Mouse (Mus musculus) heart, postnatal 25 days (tissue): ENCODE measurements around the gene Ginm1. TPM values are rescaled to one million over a fixed set of nuclear protein-coding genes. Genes with fewer than 3 reads are reported as not detected.
A peak's percentile ranks its signal among the peaks of the same experiment; 100 is the strongest.

Source experiments
- DNase-seq: peaks from one replicate; pipeline ENCODE4 v3.0.0; 2022; ENCODE audit warnings: low spot score
- intact Hi-C: fragments of 180-260 bp; cut with DNase I; formaldehyde crosslinking; loops from one replicate; pipeline ENCODE4 v1.15.1; 2025
- total RNA-seq, 2 experiments: library from RNA; stranded (reverse); gene quantifications; 2 replicates each; pipeline ENCODE4 v1.2.3; 2021

The Ginm1 gene
- 100 to 1,000 TPM; 111 to 113 TPM for total RNA-seq

- intact Hi-C loops, result no loop called here
- peak; percentile 78 for DNase-seq
These were observed at the start of gene Ginm1, which contains the start of gene Ppil4 for GRCm38 (mm10) chr10:7792751-7793385. Gene Ginm1, minus strand, starts transcription at chr10:7792824. Gene Ppil4, plus strand, starts transcription at chr10:7792891.

- peak; percentile 67 for DNase-seq
- intact Hi-C loops, result no loop called here
These were observed 49.0 kb upstream of the Ginm1 start for GRCm38 (mm10) chr10:7841571-7842080.

- intact Hi-C loops, result no loop called here
- no peak for DNase-seq
These were observed 48.2 kb upstream of the Ginm1 start for GRCm38 (mm10) chr10:7840785-7841184.

GRCm38 (mm10) chr10:7840353-7840733, 47.7 kb upstream of the Ginm1 start:
- no peak for DNase-seq
- intact Hi-C loops, result no loop called here

- intact Hi-C loops, result no loop called here
- no peak for DNase-seq
These were observed 47.1 kb upstream of the Ginm1 start for GRCm38 (mm10) chr10:7839551-7840352.

- intact Hi-C loops, result no loop called here
- DNase-seq, result no peak
These were observed 46.3 kb upstream of the Ginm1 start for GRCm38 (mm10) chr10:7838874-7839421.

DNA sequence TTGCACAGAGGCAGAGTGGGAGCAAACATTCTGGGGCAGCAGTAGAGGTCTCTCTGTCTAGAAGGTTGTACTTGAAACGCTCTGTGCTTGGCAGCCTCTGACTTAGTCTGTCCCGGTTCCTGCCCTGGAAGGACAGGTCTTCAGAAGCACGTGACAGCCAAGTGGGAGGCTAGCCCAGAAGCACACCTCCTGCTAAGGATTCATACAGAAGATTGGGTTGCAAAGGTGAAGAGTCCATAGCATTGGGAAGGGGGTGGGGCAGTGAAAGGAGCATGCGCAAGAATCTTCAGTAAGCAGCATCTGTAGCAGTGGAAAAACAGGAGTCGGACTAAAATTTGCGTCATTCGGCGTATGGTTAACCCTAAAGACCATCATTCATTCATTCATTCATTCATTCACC, 45.4 kb upstream of the Ginm1 start:
- DNase-seq, result no peak
- intact Hi-C loops, result no loop called here

DNA sequence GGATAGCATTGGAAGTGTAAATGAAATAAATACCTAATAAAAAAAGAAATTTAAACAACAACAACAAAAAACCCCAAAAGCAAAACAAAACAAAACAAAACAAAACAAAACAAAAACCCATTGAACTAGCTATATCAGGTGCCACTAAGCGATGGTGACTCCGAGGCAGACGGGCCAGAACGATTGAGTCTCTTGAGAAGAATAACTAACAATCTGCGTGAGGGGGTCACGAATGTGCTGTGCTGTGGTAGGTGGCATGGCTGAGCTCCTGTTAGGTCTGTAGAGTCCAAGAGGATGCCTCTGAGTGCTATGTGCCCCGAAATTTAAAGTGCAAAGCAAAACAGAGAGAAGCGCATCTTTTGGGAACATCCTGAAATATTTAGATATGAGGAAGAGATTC, 44.8 kb upstream of the Ginm1 start:
- intact Hi-C loops, result no loop called here
- no peak for DNase-seq

- intact Hi-C loops, result no loop called here
- no peak for DNase-seq
These were observed 44.3 kb upstream of the Ginm1 start for GRCm38 (mm10) chr10:7836902-7837301.

DNA sequence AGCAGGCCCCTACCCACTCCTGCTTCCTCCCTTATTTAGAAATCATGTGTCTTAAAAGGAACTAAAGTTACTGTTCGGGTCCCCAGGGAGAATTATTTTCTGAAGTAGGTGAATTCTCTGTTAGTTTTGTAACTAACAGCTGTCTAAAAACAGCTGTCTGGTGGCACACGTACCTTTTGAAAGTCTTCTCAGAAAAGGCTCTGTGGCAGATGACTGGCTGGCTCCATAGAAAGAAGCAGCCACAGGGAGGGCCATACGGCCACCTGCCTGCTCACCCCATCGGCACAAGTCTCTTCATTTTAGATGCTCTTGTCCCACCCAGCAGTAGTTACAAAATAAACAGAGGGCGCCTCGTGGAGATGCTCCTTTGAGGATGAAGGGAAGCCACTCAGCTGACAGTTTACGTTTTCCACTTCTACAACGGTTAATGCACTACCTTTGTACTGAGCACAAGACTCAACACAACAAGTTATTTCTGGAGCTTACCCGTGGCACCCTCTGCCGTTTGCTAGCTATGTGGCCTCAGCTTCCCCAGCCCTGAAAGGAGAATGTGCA, 42.1 kb upstream of the Ginm1 start:
- no peak for DNase-seq
- intact Hi-C loops, result no loop called here

DNA sequence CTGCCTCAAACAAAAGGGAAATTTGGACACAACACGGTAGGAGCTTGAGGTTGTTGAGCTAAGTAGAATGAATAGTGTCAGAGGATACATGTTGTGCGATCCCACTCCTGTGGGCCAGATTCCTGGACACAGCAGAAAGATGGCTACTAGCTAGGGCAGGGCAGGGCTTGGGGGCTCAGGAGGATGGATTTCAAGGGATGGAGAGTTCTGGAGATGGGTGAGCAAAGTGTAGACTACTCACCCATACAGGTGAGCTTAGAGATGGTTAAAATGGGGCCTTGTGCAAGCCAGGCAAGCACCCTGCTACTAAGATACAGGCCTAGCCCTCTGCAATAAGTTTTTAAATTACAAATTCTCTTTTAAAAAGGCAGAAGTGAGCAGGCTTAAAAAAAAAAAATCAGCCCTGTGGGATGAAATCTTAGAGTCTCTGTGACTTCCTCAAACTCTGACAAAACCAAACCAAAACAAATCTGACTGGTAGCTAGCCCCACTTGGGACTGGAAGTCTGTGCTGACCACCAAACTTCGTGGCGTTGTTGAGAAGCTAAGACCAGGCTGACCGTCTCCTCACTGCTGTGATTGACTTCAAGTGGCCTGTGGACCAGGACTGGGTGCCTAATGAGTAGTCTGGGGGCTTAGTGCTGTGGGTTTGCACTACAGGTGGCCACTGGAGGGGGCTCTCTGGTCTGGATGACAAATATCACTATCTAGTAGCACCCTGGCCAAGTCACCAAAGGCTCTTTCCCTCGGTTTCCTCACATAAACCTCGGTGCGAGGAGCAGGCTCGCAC, 40.9 kb upstream of the Ginm1 start:
- DNase-seq, result no peak
- intact Hi-C loops, result no loop called here

DNA sequence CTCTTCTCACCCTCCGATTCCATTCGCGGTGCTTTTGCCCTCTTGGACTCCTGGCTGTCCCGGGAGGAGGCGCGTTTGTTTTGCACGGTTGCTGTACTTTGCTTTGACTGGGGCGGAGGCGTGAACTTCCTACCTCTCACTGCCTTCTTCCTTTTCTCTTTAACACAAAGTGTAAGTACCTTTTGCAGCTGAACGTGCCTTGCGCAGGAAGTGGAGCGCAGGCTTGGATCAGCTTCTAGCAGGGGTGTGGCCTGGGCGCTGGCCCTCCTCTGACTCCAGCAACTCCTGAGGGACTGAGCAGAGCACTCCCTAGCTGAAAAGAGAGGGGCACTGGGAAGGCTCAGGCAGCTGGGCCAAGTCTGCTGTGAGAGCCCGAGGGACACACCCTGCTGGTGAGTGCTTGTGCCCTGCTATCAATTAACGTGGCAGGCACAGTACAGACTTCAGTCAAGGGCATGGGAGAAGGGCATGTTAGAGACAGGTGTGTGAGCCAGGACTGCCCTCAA, 39.6 kb upstream of the Ginm1 start, which contains the start of gene Zc3h12d:
TSS of gene Zc3h12d (plus strand) at position 300 of the 506 bp plus-strand sequence.
- no peak for DNase-seq
- intact Hi-C loops, result no loop called here

- DNase-seq, result no peak
- intact Hi-C loops, result no loop called here
These were observed 33.5 kb upstream of the Ginm1 start for GRCm38 (mm10) chr10:7826106-7826505.

DNA sequence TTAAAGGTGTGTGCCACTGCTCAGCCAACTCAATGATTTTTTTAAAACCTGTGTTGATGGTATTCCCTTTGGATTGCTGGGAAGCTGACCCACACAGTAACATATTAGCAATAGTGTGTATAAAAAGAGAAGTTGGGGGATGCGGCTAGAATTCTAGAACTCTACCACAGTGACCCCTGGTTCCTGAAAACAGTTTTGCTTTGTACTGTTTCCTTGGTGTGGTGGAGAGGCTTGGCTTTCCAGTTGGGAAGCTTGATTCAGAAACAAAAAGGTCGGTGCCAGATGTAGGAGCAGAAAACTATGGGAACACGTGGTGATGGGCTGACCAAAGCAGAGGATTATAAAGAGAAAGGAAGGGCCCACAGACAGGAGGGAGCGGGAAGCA, 32.6 kb upstream of the Ginm1 start:
- DNase-seq, result no peak
- intact Hi-C loops, result no loop called here

DNA sequence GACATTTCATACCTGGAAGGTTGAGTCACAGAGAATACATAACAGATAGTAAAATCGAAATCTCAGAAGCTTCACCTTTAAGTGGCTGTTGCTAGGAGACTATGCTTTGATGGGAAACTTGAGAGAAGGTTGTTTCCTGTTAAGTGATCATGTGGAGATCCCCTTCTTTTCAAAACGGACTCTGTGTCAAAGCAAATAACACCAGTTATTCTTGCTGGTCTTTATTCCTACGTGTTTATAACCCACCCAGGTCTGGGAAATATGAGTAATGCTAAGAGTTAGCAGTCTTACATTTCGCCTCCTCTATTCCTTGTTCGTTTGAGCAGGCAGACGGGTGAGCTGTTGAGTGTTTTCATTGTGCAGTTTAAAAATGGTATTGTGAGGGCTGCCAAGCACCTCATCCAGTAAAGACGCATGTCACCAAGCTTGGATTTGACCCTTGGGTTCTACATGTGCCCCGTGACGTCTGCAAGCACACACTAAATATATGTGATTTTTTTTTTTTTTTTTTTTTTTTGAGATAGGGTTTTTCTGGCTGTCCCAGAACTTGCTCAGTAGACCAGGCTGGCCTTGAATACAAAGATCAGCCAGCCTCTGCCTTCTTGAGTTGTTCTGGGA, 32.1 kb upstream of the Ginm1 start:
- intact Hi-C loops, result no loop called here
- no peak for DNase-seq

DNA sequence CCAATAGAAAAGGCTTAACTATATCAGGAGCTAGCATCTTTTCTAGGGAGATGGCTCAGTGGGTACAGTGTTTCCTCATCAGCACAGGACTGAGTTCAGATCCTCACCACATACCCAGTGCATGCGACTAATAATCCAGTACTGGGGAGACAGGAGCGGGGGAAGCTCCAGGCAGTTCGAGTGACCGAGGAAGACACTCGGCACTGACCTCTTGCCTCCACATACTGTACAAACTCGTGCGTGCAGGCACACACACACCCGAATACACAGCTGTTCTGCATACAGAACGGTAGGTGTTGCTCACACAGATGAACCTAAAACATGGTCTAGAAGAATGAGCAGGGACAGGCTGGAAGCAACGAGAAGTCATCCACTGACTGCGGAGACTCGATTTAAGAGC, 29.4 kb upstream of the Ginm1 start:
- no peak for DNase-seq
- intact Hi-C loops, result no loop called here

DNA sequence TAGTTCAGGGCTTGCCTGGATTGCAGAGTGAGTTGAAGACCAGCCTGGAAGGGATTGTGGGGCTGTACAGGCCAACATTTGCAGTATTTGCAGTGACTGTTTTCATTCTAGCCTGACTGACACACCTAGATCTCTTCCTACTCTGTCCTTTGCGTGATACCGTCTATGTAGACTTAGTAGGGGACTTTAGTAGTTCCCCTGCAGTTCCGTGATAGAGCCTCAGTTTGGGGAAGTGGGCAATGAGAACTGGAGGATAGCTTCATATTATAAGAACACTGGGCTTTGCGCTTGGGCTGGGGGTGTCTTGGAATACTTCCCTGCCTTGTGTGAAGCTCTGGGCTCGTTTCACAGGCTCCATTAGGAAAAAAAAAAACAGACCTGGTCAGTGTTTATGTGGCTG, 27.5 kb upstream of the Ginm1 start:
- no peak for DNase-seq
- intact Hi-C loops, result no loop called here

DNA sequence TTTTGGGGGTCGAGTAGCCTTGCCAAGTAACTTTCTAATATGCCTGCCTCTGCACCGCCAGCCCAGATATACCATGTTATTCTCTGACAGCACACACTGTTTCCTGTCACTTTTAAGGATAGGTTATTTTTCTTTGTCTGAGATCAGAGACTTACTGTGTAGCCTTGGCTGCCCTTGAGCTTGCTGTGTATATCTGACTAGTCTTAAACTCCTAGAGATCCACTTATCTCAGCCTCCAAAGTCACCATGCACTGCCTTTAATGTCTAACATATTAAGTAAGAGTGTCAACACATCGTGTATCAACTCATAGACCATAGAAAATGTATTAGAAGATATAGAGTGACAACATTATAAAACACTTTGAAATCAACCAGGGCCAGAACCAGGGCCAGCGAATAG, 27.0 kb upstream of the Ginm1 start:
- intact Hi-C loops, result no loop called here
- DNase-seq, result no peak

GRCm38 (mm10) chr10:7819156-7819555, 26.5 kb upstream of the Ginm1 start:
- no peak for DNase-seq
- intact Hi-C loops, result no loop called here
